Mouse (Mus musculus): ENCODE data around the gene Kcnh4. TPM values are rescaled to one million over a fixed set of nuclear protein-coding genes. Genes with fewer than 3 reads are reported as not detected.

Kcnh4 gene
- polyA plus RNA-seq, 1 experiment from 2014 or later: 0.64 TPM

GRCm38 (mm10) chr11:100703851-100704531 is 55.8 kb downstream of the Kcnh4 start, which contains the start of gene Dhx58:
Gene Dhx58 (minus strand): TSS chr11:100704271.
- H3K4me2 ChIP-seq (ENCODE audit: low read depth, low read length): no peak within 1 kb of the TSS
- ATAC-seq (ENCODE audit: low read depth) (no peak), DNase-seq (ENCODE audit: low spot score) (no peak)
- H3K4me3 ChIP-seq (ENCODE audit: low read depth, low read length): no peak within 1 kb of the TSS
- 0 out of 2 replicates have a peak, but pooled peaks cover 3% of the 10 kb centered on the region for H3K4me1 ChIP-seq (ENCODE audit: control insufficient read depth, insufficient read depth, low read length)
- H3K27ac ChIP-seq (replicated peaks; ENCODE audit: low read depth, low read length): no peak within 1 kb of the TSS
- H3K9ac ChIP-seq (ENCODE audit: low read depth, low read length): 0 out of 2 replicates have a peak within 1 kb of the TSS, but pooled peaks have one; percentile 14
- peaks cover 48% of the 10 kb centered on the region for H3K36me3 ChIP-seq (ENCODE audit: control insufficient read depth, insufficient read depth, low read length)
- H3K27me3 ChIP-seq (replicated peaks; ENCODE audit: control insufficient read depth, insufficient read depth, low read length): no peaks in the 10 kb centered on the region
- WGBS: 60% methylated on average over 7 of the region's 7 CpGs
- H3K9me3 ChIP-seq (ENCODE audit: control insufficient read depth, low read length): no peaks in the 10 kb centered on the region

DNA sequence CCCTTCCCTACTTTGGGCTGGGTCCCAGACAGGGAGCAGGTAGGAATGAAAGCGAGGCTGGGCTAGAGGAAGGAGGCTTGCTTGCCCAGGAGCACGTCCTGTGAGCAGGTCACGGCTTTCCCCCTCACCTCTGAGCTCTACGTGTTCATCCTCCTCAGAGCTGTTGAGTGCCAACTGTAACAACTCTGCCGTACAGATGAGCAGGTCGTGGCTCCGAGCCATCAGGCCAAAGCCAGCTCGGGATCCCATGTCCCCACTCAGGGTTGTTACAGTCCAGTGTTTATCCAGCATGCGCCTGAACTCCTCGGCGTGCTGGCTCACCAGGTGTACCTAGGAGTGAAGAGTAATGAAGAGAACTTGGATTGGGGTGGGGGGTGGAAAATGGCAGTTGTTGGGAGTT is 56.4 kb downstream of the Kcnh4 start:
- H3K9ac ChIP-seq (ENCODE audit: low read depth, low read length): no peak overlapping the region
- 66% methylated on average over 11 of the region's 11 CpGs for WGBS
- peaks cover 42% of the 10 kb centered on the region; the same call in 1 of the 2 replicates for H3K36me3 ChIP-seq (ENCODE audit: control insufficient read depth, insufficient read depth, low read length)
- no peak overlapping the region for H3K4me3 ChIP-seq (ENCODE audit: low read depth, low read length)
- H3K27me3 ChIP-seq (replicated peaks; ENCODE audit: control insufficient read depth, insufficient read depth, low read length): no peaks in the 10 kb centered on the region
- ATAC-seq (ENCODE audit: low read depth) (no peak), DNase-seq (ENCODE audit: low spot score) (no peak)
- H3K4me2 ChIP-seq (ENCODE audit: low read depth, low read length): no peak overlapping the region
- 0 out of 2 replicates have a peak, but pooled peaks cover 3% of the 10 kb centered on the region for H3K4me1 ChIP-seq (ENCODE audit: control insufficient read depth, insufficient read depth, low read length)
- no peak overlapping the region for H3K27ac ChIP-seq (replicated peaks; ENCODE audit: low read depth, low read length)
- H3K9me3 ChIP-seq (ENCODE audit: control insufficient read depth, low read length): no peaks in the 10 kb centered on the region

- Histone ChIP-seq H3K4me3 (ENCODE audit: low read depth, low read length) (no peak overlapping the region), H3K4me2 (ENCODE audit: low read depth, low read length) (peak overlapping the region; percentile 35), H3K9ac (ENCODE audit: low read depth, low read length) (no peak overlapping the region; the same call in 1 of the 2 replicates), H3K4me1 (ENCODE audit: control insufficient read depth, insufficient read depth, low read length) (0 out of 2 replicates have a peak, but pooled peaks cover 3% of the 10 kb centered on the region), H3K27me3 (replicated peaks; ENCODE audit: control insufficient read depth, insufficient read depth, low read length) (no peaks in the 10 kb centered on the region), H3K9me3 (ENCODE audit: control insufficient read depth, low read length) (no peaks in the 10 kb centered on the region), H3K27ac (replicated peaks; ENCODE audit: low read depth, low read length) (no peak overlapping the region), H3K36me3 (ENCODE audit: control insufficient read depth, insufficient read depth, low read length) (peaks cover 37% of the 10 kb centered on the region; the same call in 1 of the 2 replicates)
- ATAC-seq (ENCODE audit: low read depth): no peak
- no peak for DNase-seq (ENCODE audit: low spot score)
- WGBS: 49% methylated on average over 7 of the region's 7 CpGs
Measured at GRCm38 (mm10) chr11:100702906-100703305, 56.8 kb downstream of the Kcnh4 start.

DNA sequence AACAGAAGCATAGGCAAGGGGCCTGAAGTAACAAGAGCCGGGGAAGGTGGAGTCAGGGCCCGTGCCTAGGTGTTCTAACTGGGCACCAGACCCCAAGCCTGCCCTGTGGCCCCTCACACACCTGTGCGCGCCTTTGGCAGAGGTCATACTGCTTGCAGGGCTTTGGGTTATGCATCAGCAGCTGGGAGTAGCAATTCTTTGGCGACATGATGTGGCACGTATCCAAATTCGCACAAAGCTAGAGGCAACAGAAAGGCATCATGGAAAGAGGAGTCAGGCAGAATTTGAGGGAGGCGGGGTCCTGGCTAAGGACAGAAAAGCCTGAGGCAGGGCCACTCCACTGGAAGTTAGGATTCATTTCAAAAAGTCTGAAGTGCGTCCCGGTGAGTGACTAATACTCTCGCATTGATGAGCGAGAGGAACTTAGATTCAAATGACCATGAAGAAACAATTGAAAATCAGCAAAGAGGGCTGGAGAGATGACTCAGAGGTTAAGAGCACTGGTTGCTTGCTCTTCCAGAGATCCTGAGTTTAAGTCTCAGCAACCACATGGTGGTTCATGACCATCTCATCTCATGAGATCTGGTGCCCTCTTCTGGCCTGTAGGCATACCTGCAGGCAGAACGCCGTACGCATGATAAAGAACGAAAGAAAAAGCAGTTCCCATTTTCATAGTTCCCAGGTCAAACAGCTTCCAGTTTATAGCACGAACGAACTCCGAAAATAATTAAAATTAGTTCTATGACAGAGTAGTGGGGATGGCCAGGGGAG is 57.5 kb downstream of the Kcnh4 start:
- Histone ChIP-seq H3K36me3 (ENCODE audit: control insufficient read depth, insufficient read depth, low read length) (peaks cover 30% of the 10 kb centered on the region; the same call in 1 of the 2 replicates), H3K4me2 (ENCODE audit: low read depth, low read length) (peak overlapping the region; percentile 35), H3K27ac (replicated peaks; ENCODE audit: low read depth, low read length) (no peak overlapping the region), H3K4me1 (ENCODE audit: control insufficient read depth, insufficient read depth, low read length) (0 out of 2 replicates have a peak, but pooled peaks cover 3% of the 10 kb centered on the region), H3K9ac (ENCODE audit: low read depth, low read length) (no peak overlapping the region; the same call in 1 of the 2 replicates), H3K4me3 (ENCODE audit: low read depth, low read length) (no peak overlapping the region), H3K27me3 (replicated peaks; ENCODE audit: control insufficient read depth, insufficient read depth, low read length) (no peaks in the 10 kb centered on the region), H3K9me3 (ENCODE audit: control insufficient read depth, low read length) (no peaks in the 10 kb centered on the region)
- 32% methylated on average over 19 of the region's 19 CpGs for WGBS
- ATAC-seq (ENCODE audit: low read depth): no peak
- DNase-seq (ENCODE audit: low spot score): peak; percentile 91

DNA sequence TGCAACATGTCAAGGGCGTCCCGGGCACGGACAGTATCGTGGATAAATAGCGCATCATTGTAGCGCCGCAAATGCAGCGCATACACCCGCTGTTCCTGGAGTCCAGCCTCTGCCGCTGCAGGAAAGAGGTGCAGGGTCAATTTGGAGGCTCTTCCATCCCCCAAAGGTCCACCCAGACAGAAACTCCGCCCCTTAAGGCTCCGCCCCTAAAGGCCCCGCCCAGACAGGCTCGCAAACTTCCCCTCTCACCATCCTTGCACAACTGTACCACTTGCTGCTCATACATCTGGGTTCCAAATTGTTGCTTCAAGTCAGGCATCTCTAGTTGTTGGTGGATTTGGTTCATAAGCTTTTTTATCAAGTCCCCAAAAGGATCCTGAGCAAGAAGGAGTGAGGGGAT is 58.4 kb downstream of the Kcnh4 start:
- ATAC-seq (ENCODE audit: low read depth): peak; percentile 27; the same call in 1 of the 2 replicates
- peak; percentile 40 for DNase-seq (ENCODE audit: low spot score)
- 0 out of 2 replicates have a peak, but pooled peaks cover 3% of the 10 kb centered on the region for H3K4me1 ChIP-seq (ENCODE audit: control insufficient read depth, insufficient read depth, low read length)
- H3K9me3 ChIP-seq (ENCODE audit: control insufficient read depth, low read length): no peaks in the 10 kb centered on the region
- H3K27ac ChIP-seq (replicated peaks; ENCODE audit: low read depth, low read length): no peak overlapping the region
- WGBS: 5% methylated on average over 14 of the region's 14 CpGs
- peaks cover 21% of the 10 kb centered on the region; the same call in 1 of the 2 replicates for H3K36me3 ChIP-seq (ENCODE audit: control insufficient read depth, insufficient read depth, low read length)
- H3K4me3 ChIP-seq (ENCODE audit: low read depth, low read length): peak overlapping the region; percentile 33
- 0 out of 2 replicates have a peak overlapping the region, but pooled peaks have one; percentile 9 for H3K9ac ChIP-seq (ENCODE audit: low read depth, low read length)
- H3K27me3 ChIP-seq (replicated peaks; ENCODE audit: control insufficient read depth, insufficient read depth, low read length): no peaks in the 10 kb centered on the region
- H3K4me2 ChIP-seq (ENCODE audit: low read depth, low read length): peak overlapping the region; percentile 51

DNA sequence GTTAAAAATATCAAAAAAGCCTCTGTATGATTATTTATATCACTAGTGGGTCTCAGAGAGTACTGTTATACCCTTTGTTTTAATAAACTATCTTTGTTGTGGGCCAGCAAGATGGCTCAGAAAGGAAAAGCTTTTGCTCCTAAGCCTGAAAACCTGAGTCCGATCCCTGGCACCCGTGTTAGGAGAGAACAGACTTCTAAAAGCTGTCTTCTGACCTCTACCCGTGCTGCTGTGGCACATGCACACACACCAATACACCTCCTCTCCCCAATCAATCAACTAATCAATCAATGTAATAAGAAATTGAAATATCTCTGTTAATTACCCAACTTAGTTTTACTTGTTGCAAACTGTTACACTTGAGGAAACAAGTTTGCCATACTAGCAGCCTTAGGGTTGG is 59.0 kb downstream of the Kcnh4 start:
- no peak for DNase-seq (ENCODE audit: low spot score)
- Histone ChIP-seq H3K4me3 (ENCODE audit: low read depth, low read length) (peak overlapping the region; percentile 33; the same call in 1 of the 2 replicates), H3K9ac (ENCODE audit: low read depth, low read length) (no peak overlapping the region), H3K36me3 (ENCODE audit: control insufficient read depth, insufficient read depth, low read length) (peaks cover 15% of the 10 kb centered on the region; the same call in 1 of the 2 replicates), H3K4me1 (ENCODE audit: control insufficient read depth, insufficient read depth, low read length) (0 out of 2 replicates have a peak, but pooled peaks cover 3% of the 10 kb centered on the region), H3K9me3 (ENCODE audit: control insufficient read depth, low read length) (no peaks in the 10 kb centered on the region), H3K4me2 (ENCODE audit: low read depth, low read length) (peak overlapping the region; percentile 51), H3K27ac (replicated peaks; ENCODE audit: low read depth, low read length) (no peak overlapping the region), H3K27me3 (replicated peaks; ENCODE audit: control insufficient read depth, insufficient read depth, low read length) (no peaks in the 10 kb centered on the region)
- no peak for ATAC-seq (ENCODE audit: low read depth)
- WGBS: 82% methylated on average over 3 of the region's 3 CpGs

DNA sequence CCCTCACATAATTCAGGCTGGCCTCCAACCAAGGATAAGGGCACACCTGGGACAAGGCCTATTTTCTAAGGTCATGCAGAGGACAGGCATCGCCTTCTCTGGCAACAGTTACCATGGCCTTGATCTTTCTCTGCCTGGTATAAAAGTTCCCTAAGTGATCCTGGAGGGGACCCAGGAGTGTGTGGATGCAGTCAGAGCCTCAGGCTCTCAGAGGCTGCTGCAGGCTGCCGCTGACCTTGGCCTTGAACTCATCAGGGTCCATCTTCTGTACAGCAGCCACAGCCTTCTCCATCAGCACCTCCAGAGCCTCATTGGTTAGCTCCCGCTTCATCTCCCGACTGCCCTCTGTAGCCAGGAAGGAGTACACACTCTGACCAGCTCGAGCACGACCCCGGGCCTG is 61.8 kb downstream of the Kcnh4 start:
- no peaks in the 10 kb centered on the region for H3K36me3 ChIP-seq (ENCODE audit: control insufficient read depth, insufficient read depth, low read length)
- no peaks in the 10 kb centered on the region for H3K9me3 ChIP-seq (ENCODE audit: control insufficient read depth, low read length)
- DNase-seq (ENCODE audit: low spot score) (no peak), ATAC-seq (ENCODE audit: low read depth) (no peak)
- H3K27ac ChIP-seq (replicated peaks; ENCODE audit: low read depth, low read length): no peak overlapping the region
- 0 out of 2 replicates have a peak, but pooled peaks cover 3% of the 10 kb centered on the region for H3K4me1 ChIP-seq (ENCODE audit: control insufficient read depth, insufficient read depth, low read length)
- H3K27me3 ChIP-seq (replicated peaks; ENCODE audit: control insufficient read depth, insufficient read depth, low read length): peaks cover under 1% of the 10 kb centered on the region; the same call in 1 of the 2 replicates
- H3K4me2 ChIP-seq (ENCODE audit: low read depth, low read length): no peak overlapping the region
- WGBS: 62% methylated on average over 7 of the region's 7 CpGs
- H3K9ac ChIP-seq (ENCODE audit: low read depth, low read length): no peak overlapping the region; the same call in 1 of the 2 replicates
- H3K4me3 ChIP-seq (ENCODE audit: low read depth, low read length): no peak overlapping the region

- 0 out of 2 replicates have a peak, but pooled peaks cover 4% of the 10 kb centered on the region for H3K4me1 ChIP-seq (ENCODE audit: control insufficient read depth, insufficient read depth, low read length)
Measured at GRCm38 (mm10) chr11:100694926-100695325, 64.8 kb downstream of the Kcnh4 start.

More at GRCm38 (mm10) chr11:100694926-100695325, 64.8 kb downstream of the Kcnh4 start:
- Histone ChIP-seq H3K4me2 (ENCODE audit: low read depth, low read length) (no peak overlapping the region), H3K27ac (replicated peaks; ENCODE audit: low read depth, low read length) (no peak overlapping the region), H3K4me3 (ENCODE audit: low read depth, low read length) (no peak overlapping the region), H3K9me3 (ENCODE audit: control insufficient read depth, low read length) (no peaks in the 10 kb centered on the region), H3K9ac (ENCODE audit: low read depth, low read length) (no peak overlapping the region), H3K27me3 (replicated peaks; ENCODE audit: control insufficient read depth, insufficient read depth, low read length) (peaks cover 22% of the 10 kb centered on the region; the same call in 1 of the 2 replicates), H3K36me3 (ENCODE audit: control insufficient read depth, insufficient read depth, low read length) (no peaks in the 10 kb centered on the region)
- WGBS: 24% methylated on average over 5 of the region's 5 CpGs
- ATAC-seq (ENCODE audit: low read depth) (peak; percentile 70; the same call in 1 of the 2 replicates), DNase-seq (ENCODE audit: low spot score) (no peak)
